Mouse (Mus musculus) ES-CJ7 (cell line): ENCODE results near the gene Zc3h13.

Experiments
- DNase-seq: peaks from one replicate; pipeline ENCODE4 v3.0.0; 2011; ENCODE audit warnings: low read depth, low spot score

Zc3h13 gene

GRCm38 (mm10) chr14:75284193-75284915, at the start of gene Zc3h13:
Gene Zc3h13 (plus strand): TSS chr14:75284373.
- peak; percentile 94 for DNase-seq

- DNase-seq = no peak
Observed at GRCm38 (mm10) chr14:75235552-75235951, 48.6 kb upstream of the Zc3h13 start.

GRCm38 (mm10) chr14:75235955-75236635, 48.1 kb upstream of the Zc3h13 start:
- no peak for DNase-seq

GRCm38 (mm10) chr14:75236636-75237003, 47.6 kb upstream of the Zc3h13 start:
- DNase-seq = no peak

- no peak for DNase-seq
Observed at GRCm38 (mm10) chr14:75237096-75237495, 47.1 kb upstream of the Zc3h13 start.

- no peak for DNase-seq
Observed at GRCm38 (mm10) chr14:75238054-75238692, 46.0 kb upstream of the Zc3h13 start.

- no peak for DNase-seq
Observed at GRCm38 (mm10) chr14:75242087-75242486, 42.1 kb upstream of the Zc3h13 start, which contains the start of gene Cpb2. Gene Cpb2 (plus strand): TSS chr14:75242287.

- DNase-seq = no peak
Observed at GRCm38 (mm10) chr14:75246024-75247000, 37.9 kb upstream of the Zc3h13 start.

GRCm38 (mm10) chr14:75250432-75250831, 33.7 kb upstream of the Zc3h13 start:
- no peak for DNase-seq

- DNase-seq = peak; percentile 14
Observed at GRCm38 (mm10) chr14:75256521-75256920, 27.7 kb upstream of the Zc3h13 start.

- no peak for DNase-seq
Observed at GRCm38 (mm10) chr14:75269531-75269930, 14.6 kb upstream of the Zc3h13 start.

- DNase-seq = no peak
Observed at GRCm38 (mm10) chr14:75279716-75280115, 4.5 kb upstream of the Zc3h13 start.

GRCm38 (mm10) chr14:75280406-75280805, 3.8 kb upstream of the Zc3h13 start:
- no peak for DNase-seq

GRCm38 (mm10) chr14:75283609-75284192, 472 bp upstream of the Zc3h13 start:
- peak; percentile 38 for DNase-seq

GRCm38 (mm10) chr14:75301081-75301480, 16.9 kb downstream of the Zc3h13 start:
- DNase-seq = no peak

GRCm38 (mm10) chr14:75303807-75304206, 19.6 kb downstream of the Zc3h13 start:
- DNase-seq = peak; percentile 44

GRCm38 (mm10) chr14:75307855-75308254, 23.7 kb downstream of the Zc3h13 start:
- DNase-seq = no peak

GRCm38 (mm10) chr14:75309336-75309992, 25.3 kb downstream of the Zc3h13 start:
- DNase-seq = peak; percentile 31

GRCm38 (mm10) chr14:75314484-75314883, 30.3 kb downstream of the Zc3h13 start:
- DNase-seq = no peak

GRCm38 (mm10) chr14:75318736-75319135, 34.6 kb downstream of the Zc3h13 start:
- DNase-seq = no peak
